Comparison of ENCODE assay signal across 17 mouse cellular contexts in genomic region chr7:64327486-64327885, GRCm38 (mm10). TPM values are rescaled to one million over a fixed set of nuclear protein-coding genes. Genes with fewer than 3 reads are reported as not detected.
DNase-seq lines count a peak whose midpoint lies in the region; ATAC-seq and TF ChIP-seq lines count a peak whose summit lies in the region.
"Had no signal": no experiment of that assay in that cellular context is flagged by ENCODE, and none has a peak within 500 bp of the region (broad histone marks: within the 10 kb centered on the region; RNA-seq: fewer than 3 reads in every experiment).

No protein-coding gene starts in this region.

- DNase-seq in forebrain, embryonic 10.5 days (ENCODE audit: extremely low spot score, low spot score) = no peak
- DNase-seq in CH12.LX (ENCODE audit: extremely low read depth) (peak; percentile 22), ES-E14 (ENCODE audit: low read depth, low spot score) (no peak)
- no peak for DNase-seq in layer of hippocampus, postnatal 36 days
- no peak for DNase-seq in hindbrain, embryonic 10.5 days (ENCODE audit: low spot score)
- DNase-seq in cerebellum, adult 11 months = no peak

- H3K9ac ChIP-seq in forebrain, embryonic 12.5 days = no peak overlapping the region
- no peak overlapping the region for H3K9ac ChIP-seq in CH12.LX (ENCODE audit: insufficient read depth, low read depth)
- H3K9ac ChIP-seq in ES-E14 (ENCODE audit: insufficient read depth, low read depth, low read length, poor library complexity, severe bottlenecking) = no peak overlapping the region
- H3K9ac ChIP-seq: forebrain, embryonic 15.5 days; heart, embryonic 12.5 days; heart, embryonic 15.5 days; hindbrain, embryonic 12.5 days; hindbrain, embryonic 15.5 days had no signal

- H3K9me3 ChIP-seq in forebrain, embryonic 10.5 days = no peaks in the 10 kb centered on the region
- no peaks in the 10 kb centered on the region for H3K9me3 ChIP-seq in forebrain, embryonic 12.5 days
- H3K9me3 ChIP-seq in CH12.LX (replicated peaks; ENCODE audit: low read length) (no peaks in the 10 kb centered on the region), ES-E14 (ENCODE audit: control insufficient read depth, insufficient read depth, low read depth, low read length) (no peaks in the 10 kb centered on the region)
- H3K9me3 ChIP-seq in hindbrain, embryonic 10.5 days = no peaks in the 10 kb centered on the region
- H3K9me3 ChIP-seq: forebrain, embryonic 15.5 days; G1E; heart, embryonic 12.5 days; heart, embryonic 15.5 days; hindbrain, embryonic 12.5 days; hindbrain, embryonic 15.5 days had no signal

- no peak for TF ChIP-seq CTCF in CH12.LX (conservative IDR thresholded peaks at IDR 0.05 in 1 of 2, IDR thresholded peaks at IDR 0.05 in 1 of 2; ENCODE audit: low read depth in 2 of 2, low read length in 2 of 2)

- peaks cover 24% of the 10 kb centered on the region for H3K36me3 ChIP-seq in forebrain, embryonic 10.5 days (replicated peaks)
- peaks cover 8% of the 10 kb centered on the region; the same call in 1 of the 2 replicates for H3K36me3 ChIP-seq in forebrain, embryonic 12.5 days (replicated peaks)
- H3K36me3 ChIP-seq in CH12.LX (replicated peaks in 1 of 2; ENCODE audit: control insufficient read depth in 1 of 2, insufficient read depth in 1 of 2, low read length in 1 of 2) = peaks cover 3 to 10% of the 10 kb centered on the region in 2 experiments
- no peaks in the 10 kb centered on the region for H3K36me3 ChIP-seq in ES-E14 (ENCODE audit: control insufficient read depth, insufficient read depth, low read length, poor library complexity, severe bottlenecking)
- peaks cover 68% of the 10 kb centered on the region; the same call in 1 of the 2 replicates for H3K36me3 ChIP-seq in macrophage (ENCODE audit: inconsistent target)
- H3K36me3 ChIP-seq in hindbrain, embryonic 10.5 days = peaks cover 56% of the 10 kb centered on the region

- no peaks in the 10 kb centered on the region for H3K27me3 ChIP-seq in forebrain, embryonic 10.5 days (ENCODE audit: poor library complexity, severe bottlenecking)
- H3K27me3 ChIP-seq in forebrain, embryonic 12.5 days = no peaks in the 10 kb centered on the region
- no peaks in the 10 kb centered on the region for H3K27me3 ChIP-seq in CH12.LX (replicated peaks)
- no peaks in the 10 kb centered on the region for H3K27me3 ChIP-seq in hindbrain, embryonic 10.5 days (ENCODE audit: insufficient read depth, poor library complexity, severe bottlenecking)
- H3K27me3 ChIP-seq: forebrain, embryonic 15.5 days; heart, embryonic 12.5 days; heart, embryonic 15.5 days; hindbrain, embryonic 12.5 days; hindbrain, embryonic 15.5 days; Patski had no signal

- H3K79me2 ChIP-seq in CH12.LX (replicated peaks; ENCODE audit: control insufficient read depth, extremely low read depth, insufficient read depth, poor library complexity, severe bottlenecking) (no peaks in the 10 kb centered on the region), macrophage (ENCODE audit: inconsistent target) (no peaks in the 10 kb centered on the region)

- WGBS in forebrain, embryonic 10.5 days = 86% methylated on average over 4 of the region's 4 CpGs
- WGBS in forebrain, embryonic 12.5 days = 84% methylated on average over 4 of the region's 4 CpGs
- 93% methylated on average over 4 of the region's 4 CpGs for WGBS in macrophage (ENCODE audit: missing documents)
- 91% methylated on average over 4 of the region's 4 CpGs for WGBS in hindbrain, embryonic 10.5 days

- in situ Hi-C loops in CH12.LX (cut with MboI; ENCODE audit: low pct_ligation_motif_present, low pct_unique_long_range_greater_than_20kb, low sequenced_read_pairs) (no loop called here), ES-E14 (cut with MboI; ENCODE audit: low sequenced_read_pairs in 2 of 2, unreplicated experiment in 2 of 2) (no loop called here)

- ATAC-seq in forebrain, embryonic 12.5 days (ENCODE audit: low FRiP score) = no peak
- ATAC-seq: intestine, postnatal 0 days had no signal

- TF ChIP-seq EP300 in CH12.LX (IDR thresholded peaks at IDR 0.05; ENCODE audit: low read length) = no peak

- dilution Hi-C loops in CH12.LX (cut with MboI; ENCODE audit: extremely low pct_ligation_motif_present, extremely low pct_unique_long_range_greater_than_20kb, low sequenced_read_pairs) = no loop called here

- H3K4me3 ChIP-seq in forebrain, embryonic 10.5 days = no peak overlapping the region
- H3K4me3 ChIP-seq in forebrain, embryonic 12.5 days (replicated peaks) = no peak overlapping the region
- H3K4me3 ChIP-seq in CH12.LX (replicated peaks in 1 of 3; ENCODE audit: low read depth in 2 of 3, low read length in 2 of 3, poor library complexity in 1 of 3) = no peak overlapping the region
- no peak overlapping the region for H3K4me3 ChIP-seq in ES-E14 (ENCODE audit: insufficient read depth in 1 of 2, low read depth in 1 of 2, low read length in 2 of 2, poor library complexity in 1 of 2, severe bottlenecking in 1 of 2)
- no peak overlapping the region for H3K4me3 ChIP-seq in macrophage (ENCODE audit: inconsistent target)
- no peak overlapping the region for H3K4me3 ChIP-seq in hindbrain, embryonic 10.5 days
- H3K4me3 ChIP-seq: forebrain, embryonic 15.5 days; gastrocnemius, adult 2 months; heart, embryonic 12.5 days; heart, embryonic 15.5 days; hindbrain, embryonic 12.5 days; hindbrain, embryonic 15.5 days had no signal

- peak overlapping the region; percentile 45; the same call in 1 of the 2 replicates for H3K27ac ChIP-seq in forebrain, embryonic 10.5 days
- H3K27ac ChIP-seq in forebrain, embryonic 12.5 days = no peak overlapping the region
- H3K27ac ChIP-seq in CH12.LX (ENCODE audit: insufficient read depth, low read depth) = peak overlapping the region; percentile 56; the same call in 1 of the 2 replicates
- H3K27ac ChIP-seq in ES-E14 (ENCODE audit: insufficient read depth, low read depth, low read length, poor library complexity, severe bottlenecking) = peak overlapping the region; percentile 34; the same call in 1 of the 2 replicates
- peak overlapping the region; percentile 28 for H3K27ac ChIP-seq in macrophage
- H3K27ac ChIP-seq in hindbrain, embryonic 10.5 days = no peak overlapping the region
- H3K27ac ChIP-seq: forebrain, embryonic 15.5 days; gastrocnemius, adult 2 months; heart, embryonic 15.5 days; hindbrain, embryonic 12.5 days; hindbrain, embryonic 15.5 days had no signal

- no peak for TF ChIP-seq RAD21 in CH12.LX (IDR thresholded peaks at IDR 0.05; ENCODE audit: low read depth, low read length)

- no peak for TF ChIP-seq POLR2A in CH12.LX (IDR thresholded peaks at IDR 0.05; ENCODE audit: low read depth, low read length)

- no peaks in the 10 kb centered on the region for H3K4me1 ChIP-seq in forebrain, embryonic 10.5 days
- H3K4me1 ChIP-seq in forebrain, embryonic 12.5 days = no peaks in the 10 kb centered on the region
- H3K4me1 ChIP-seq in CH12.LX (ENCODE audit: control insufficient read depth in 1 of 2, insufficient read depth in 2 of 2) (peaks cover 7 to 17% of the 10 kb centered on the region in 2 experiments), ES-E14 (ENCODE audit: control insufficient read depth in 2 of 2, insufficient read depth in 2 of 2, low read length in 2 of 2, poor library complexity in 1 of 2) (peaks cover 0 to 3% of the 10 kb centered on the region in 2 experiments; a peak in 1 of 4 replicates)
- H3K4me1 ChIP-seq in hindbrain, embryonic 10.5 days (replicated peaks) = no peaks in the 10 kb centered on the region
- H3K4me1 ChIP-seq: forebrain, embryonic 15.5 days; heart, embryonic 12.5 days; heart, embryonic 15.5 days; hindbrain, embryonic 12.5 days; hindbrain, embryonic 15.5 days had no signal

- no peak overlapping the region for H3K4me2 ChIP-seq in forebrain, embryonic 12.5 days
- no peak overlapping the region for H3K4me2 ChIP-seq in CH12.LX (ENCODE audit: insufficient read depth, low read depth, poor library complexity, severe bottlenecking)
- H3K4me2 ChIP-seq: forebrain, embryonic 15.5 days; heart, embryonic 12.5 days; heart, embryonic 15.5 days; hindbrain, embryonic 12.5 days; hindbrain, embryonic 15.5 days had no signal

TF ChIP-seq in CH12.LX, 34 proteins besides CTCF, POLR2A, EP300 and RAD21 (continues in another document):
- no peak for TF ChIP-seq ZNF384 (IDR thresholded peaks at IDR 0.05; ENCODE audit: low read depth, low read length)
- TF ChIP-seq POLR2AphosphoS2 (IDR thresholded peaks at IDR 0.05; ENCODE audit: low read depth, low read length) = no peak

TF ChIP-seq in ES-E14, 5 proteins besides CTCF, POLR2A, EP300 and RAD21:
- TF ChIP-seq MAFK (IDR thresholded peaks at IDR 0.05; ENCODE audit: insufficient read depth, low read depth, low read length) (no peak), ZNF384 (IDR thresholded peaks at IDR 0.05; ENCODE audit: low read depth, low read length) (no peak)
TF ChIP-seq in ES-E14: peak in this region for 0.

RNA-seq across cellular contexts. Expression of gene Mtmr10, which starts 40.0 kb away (rescaled TPM):
- polyA plus RNA-seq in forebrain, embryonic 10.5 days (2016; fragmentation: Nextera tagmentation; extraction: Ambion mirVana) = 10.2 and 11.5 TPM in 2 replicates
- polyA plus RNA-seq in forebrain, embryonic 12.5 days (2016; fragmentation: Nextera tagmentation; extraction: Ambion mirVana) = 12.3 and 12.4 TPM in 2 replicates
- total RNA-seq in CH12.LX (2012; rRNA removed) = 1.8 and 2.5 TPM in 2 replicates
- 1.8 and 2.1 TPM in 2 replicates for total RNA-seq in CH12.LX (2014; rRNA removed)
- polyA plus RNA-seq in CH12.LX (2012; ENCODE audit: insufficient read length, low read depth) = 1.9 and 2.0 TPM in 2 replicates
- 6.2 and 9.7 TPM in 2 replicates for total RNA-seq in ES-E14 (2012; rRNA removed)
- total RNA-seq in macrophage (2018; cell fraction: chromatin; rRNA removed) = 100 to 1,000 TPM in 10 of 26 experiments, 10 to 100 TPM in 16; 31.9 to 180 (median 88.4) TPM
- total RNA-seq in macrophage (2018; cell fraction: cytosol; rRNA removed) = 10 to 100 TPM; 13.9 to 50.6 (median 29.3) TPM
- total RNA-seq in macrophage (2018; cell fraction: nucleus; rRNA removed) = 100 to 1,000 TPM in 2 of 26 experiments, 10 to 100 TPM in 24; 19.5 to 134 (median 44.8) TPM
- 25.6 to 41.0 TPM (median 25.9 TPM) in 3 replicates for polyA plus RNA-seq in macrophage (2018)
- total RNA-seq in layer of hippocampus, postnatal 36 days (2021) = 10 to 100 TPM; 17.6 to 22.5 TPM
- 11.9 and 13.1 TPM in 2 replicates for polyA plus RNA-seq in hindbrain, embryonic 10.5 days (2016; fragmentation: Nextera tagmentation; extraction: Ambion mirVana)

RNA-seq across cellular contexts. Expression of gene Fan1, which starts 46.4 kb away (rescaled TPM):
- 9.5 and 10.4 TPM in 2 replicates for polyA plus RNA-seq in forebrain, embryonic 10.5 days (2016; fragmentation: Nextera tagmentation; extraction: Ambion mirVana)
- polyA plus RNA-seq in forebrain, embryonic 12.5 days (2016; fragmentation: Nextera tagmentation; extraction: Ambion mirVana) = 9.1 and 10.2 TPM in 2 replicates
- 4.6 and 5.2 TPM in 2 replicates for total RNA-seq in CH12.LX (2012; rRNA removed)
- total RNA-seq in CH12.LX (2014; rRNA removed) = 2.3 and 2.6 TPM in 2 replicates
- polyA plus RNA-seq in CH12.LX (2012; ENCODE audit: insufficient read length, low read depth) = 3.0 and 3.6 TPM in 2 replicates
- 7.3 and 7.8 TPM in 2 replicates for total RNA-seq in ES-E14 (2012; rRNA removed)
- total RNA-seq in macrophage (2018; cell fraction: chromatin; rRNA removed) = 10 to 100 TPM in 13 of 26 experiments, 1 to 10 TPM in 11, under 1 TPM in 2; 0.74 to 24.8 (median 9.4) TPM
- total RNA-seq in macrophage (2018; cell fraction: cytosol; rRNA removed) = 1 to 10 TPM in 23 of 26 experiments, under 1 TPM in 3; 0.38 to 5.7 (median 3.3) TPM
- 10 to 100 TPM in 6 of 26 experiments, 1 to 10 TPM in 20; 1.2 to 15.9 (median 6.1) TPM for total RNA-seq in macrophage (2018; cell fraction: nucleus; rRNA removed)
- 2.9 to 3.8 TPM (median 3.3 TPM) in 3 replicates for polyA plus RNA-seq in macrophage (2018)
- total RNA-seq in layer of hippocampus, postnatal 36 days (2021) = 10 to 100 TPM; 12.2 to 13.1 TPM
- 6.4 and 8.0 TPM in 2 replicates for polyA plus RNA-seq in hindbrain, embryonic 10.5 days (2016; fragmentation: Nextera tagmentation; extraction: Ambion mirVana)

Comparison
In these comparisons a context has a peak if more than half of its experiments do, and no peak if none do; other contexts are left out.
1. H3K27ac ChIP-seq: peak in forebrain, embryonic 10.5 days (single experiment), CH12.LX (single experiment), ES-E14 (single experiment) and macrophage (single experiment); none in forebrain, embryonic 12.5 days (single experiment) and hindbrain, embryonic 10.5 days (single experiment).